Mouse (Mus musculus) gastrocnemius, postnatal 36 days (tissue): ENCODE results near the gene Rgs6. TPM values are rescaled to one million over a fixed set of nuclear protein-coding genes. Genes with fewer than 3 reads are reported as not detected.

Experiments used
- DNase-seq, 2 experiments: peaks; one replicate each; pipeline ENCODE4 v3.0.0; 2022
- intact Hi-C: fragments of 180-260 bp; cut with DNase I; formaldehyde crosslinking; loops from one replicate; pipeline ENCODE4 v1.15.1; 2025
- total RNA-seq, 2 experiments: library from RNA; stranded (reverse); gene quantifications; 2 replicates each; pipeline ENCODE4 v1.2.3; 2021

Gene Rgs6
- total RNA-seq, 2 experiments from 2014 or later, result 0.44 to 0.48 TPM

GRCm38 (mm10) chr12:82946507-82946906, 358.4 kb downstream of the Rgs6 start:
- intact Hi-C loops, result loop anchor here (5.0 kb wide), 1 partner anchor 449 kb away; no protein-coding TSS in a partner anchor
- peak; percentile 70 to 72 for DNase-seq

DNA sequence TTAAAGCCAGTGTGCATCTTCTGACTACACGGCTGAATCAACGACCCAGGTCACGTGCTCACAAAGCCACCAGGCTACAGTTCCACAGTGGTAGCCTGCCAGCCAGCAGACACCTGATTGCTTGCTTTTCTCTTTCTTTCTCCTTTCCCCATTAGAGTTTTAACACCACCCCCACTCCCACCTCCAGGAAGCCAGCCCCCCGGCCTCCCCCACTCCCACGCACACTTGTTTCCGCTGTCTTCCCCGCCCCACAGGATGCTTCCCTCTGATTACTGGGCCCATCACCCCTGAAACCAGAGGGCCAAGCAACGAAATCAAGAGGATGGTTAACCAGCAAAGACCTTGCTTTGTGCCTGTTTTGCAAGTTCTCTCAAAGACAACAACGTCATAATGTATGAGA, 373.0 kb downstream of the Rgs6 start:
- no peak for DNase-seq
- intact Hi-C loops, result no loop called here

DNA sequence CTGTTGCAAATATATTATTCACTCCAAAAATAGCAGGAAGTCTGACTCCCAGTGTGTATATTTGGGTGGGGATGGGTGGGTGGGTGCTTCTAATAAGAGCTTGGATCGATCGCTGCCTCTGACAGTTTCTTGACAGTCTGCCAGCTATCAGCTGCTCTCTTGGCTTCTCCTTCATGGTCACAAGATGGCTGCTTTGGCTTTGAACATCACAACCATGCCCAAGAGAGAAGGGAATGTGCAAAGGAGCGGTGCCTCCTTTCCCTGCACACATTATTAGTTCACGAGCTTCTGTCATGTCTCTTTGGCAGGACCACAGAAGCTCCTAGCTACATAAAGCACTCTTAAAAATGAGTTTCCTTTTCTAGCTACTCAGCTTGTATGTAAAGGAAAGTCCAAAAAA, 373.8 kb downstream of the Rgs6 start:
- DNase-seq, result no peak
- intact Hi-C loops, result no loop called here

DNA sequence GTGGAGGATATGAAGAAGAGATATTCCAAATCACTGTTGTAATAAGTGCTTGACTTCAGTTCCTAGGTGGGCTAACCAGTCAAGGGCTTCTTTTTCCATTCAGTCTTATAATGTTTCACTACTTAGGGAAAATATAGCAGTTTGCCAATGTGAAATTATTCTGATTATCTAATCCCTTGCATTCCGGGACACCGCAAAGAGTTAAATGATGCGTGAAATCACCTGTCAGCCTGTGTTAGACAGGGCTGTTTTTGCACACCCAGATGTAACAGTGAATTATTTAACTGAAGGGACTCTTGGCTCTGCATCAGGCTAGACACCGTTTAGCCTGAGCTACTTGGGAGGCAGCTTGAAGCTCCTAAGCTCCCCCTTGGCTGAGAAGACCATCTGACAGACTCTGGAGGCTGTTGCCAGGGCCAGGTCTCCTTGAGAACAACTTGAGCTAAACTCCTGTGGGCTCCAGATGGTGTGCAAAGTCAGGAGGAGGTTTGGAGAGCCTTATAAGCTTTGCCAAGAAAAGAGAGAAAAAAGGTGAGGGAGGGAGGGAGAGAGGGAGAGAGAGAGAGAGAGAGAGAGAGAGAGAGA, 382.5 kb downstream of the Rgs6 start:
- intact Hi-C loops, result no loop called here
- DNase-seq, result no peak

DNA sequence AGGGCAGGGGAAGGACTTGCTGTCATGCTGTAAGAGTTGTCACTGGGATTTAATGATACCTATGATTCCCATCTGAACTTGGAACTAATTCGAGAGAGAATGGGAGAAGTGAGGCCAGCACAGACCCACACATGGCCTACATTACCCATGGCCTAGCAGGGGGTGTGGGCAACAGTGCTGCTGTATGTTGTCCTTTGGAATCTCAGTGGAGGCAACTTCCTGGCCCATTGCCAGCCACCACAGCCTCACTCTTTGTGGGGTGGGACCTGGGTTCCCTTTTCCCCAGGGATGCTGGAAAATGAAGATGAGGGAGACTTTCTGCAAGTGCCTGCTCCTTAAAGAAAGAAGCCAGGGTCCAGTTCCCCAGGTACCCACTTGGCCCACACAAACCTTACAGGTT, 383.1 kb downstream of the Rgs6 start:
- intact Hi-C loops, result no loop called here
- DNase-seq, result no peak

GRCm38 (mm10) chr12:82972661-82973060, 384.6 kb downstream of the Rgs6 start:
- intact Hi-C loops, result no loop called here
- DNase-seq, result no peak

- intact Hi-C loops, result no loop called here
- DNase-seq, result no peak
Observed at GRCm38 (mm10) chr12:82973771-82974170, 385.7 kb downstream of the Rgs6 start.

- no peak for DNase-seq
- intact Hi-C loops, result no loop called here
Observed at GRCm38 (mm10) chr12:82978275-82978674, 390.2 kb downstream of the Rgs6 start.

GRCm38 (mm10) chr12:82982716-82983115, 394.6 kb downstream of the Rgs6 start:
- intact Hi-C loops, result no loop called here

GRCm38 (mm10) chr12:82985300-82985699, 397.2 kb downstream of the Rgs6 start:
- no peak for DNase-seq
- intact Hi-C loops, result no loop called here

More at GRCm38 (mm10) chr12:82982716-82983115, 394.6 kb downstream of the Rgs6 start:
- DNase-seq, result no peak

DNA sequence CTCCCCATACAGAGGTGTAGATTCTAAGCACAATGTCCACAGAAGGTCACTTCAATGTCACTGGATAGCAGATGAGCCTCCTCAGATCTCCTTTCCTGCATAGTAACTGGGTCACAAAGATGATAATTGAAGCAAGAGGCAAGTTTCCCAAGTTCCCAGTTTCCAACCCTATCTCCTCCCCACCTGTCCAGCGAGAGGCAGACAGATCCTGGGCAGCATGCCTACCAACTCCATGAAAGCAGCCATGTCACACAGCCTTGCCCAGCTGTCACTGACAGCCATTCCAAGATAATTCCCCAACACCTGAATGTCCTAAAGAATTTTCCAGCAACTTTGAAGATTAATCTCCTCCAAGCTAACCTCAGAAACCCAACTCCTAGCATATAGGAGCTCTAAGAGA, 399.6 kb downstream of the Rgs6 start:
- no peak for DNase-seq
- intact Hi-C loops, result no loop called here

GRCm38 (mm10) chr12:82993905-82994304, 405.8 kb downstream of the Rgs6 start:
- DNase-seq, result no peak
- intact Hi-C loops, result no loop called here

GRCm38 (mm10) chr12:82996775-82997174, 408.7 kb downstream of the Rgs6 start:
- DNase-seq, result no peak
- intact Hi-C loops, result no loop called here

GRCm38 (mm10) chr12:82998682-82999332, 410.7 kb downstream of the Rgs6 start:
- intact Hi-C loops, result no loop called here
- DNase-seq, result peak in 1 of 2 experiments; percentile 11

GRCm38 (mm10) chr12:82999333-83000032, 411.4 kb downstream of the Rgs6 start:
- DNase-seq, result no peak

GRCm38 (mm10) chr12:83000033-83000570, 412.0 kb downstream of the Rgs6 start:
- intact Hi-C loops, result no loop called here
- peak; percentile 34 to 38 for DNase-seq

More at GRCm38 (mm10) chr12:82999333-83000032, 411.4 kb downstream of the Rgs6 start:
- intact Hi-C loops, result no loop called here

GRCm38 (mm10) chr12:83000957-83001356, 412.9 kb downstream of the Rgs6 start:
- intact Hi-C loops, result no loop called here
- DNase-seq, result no peak

- intact Hi-C loops, result no loop called here
- no peak for DNase-seq
Observed at GRCm38 (mm10) chr12:83004014-83004682, 416.1 kb downstream of the Rgs6 start.

DNA sequence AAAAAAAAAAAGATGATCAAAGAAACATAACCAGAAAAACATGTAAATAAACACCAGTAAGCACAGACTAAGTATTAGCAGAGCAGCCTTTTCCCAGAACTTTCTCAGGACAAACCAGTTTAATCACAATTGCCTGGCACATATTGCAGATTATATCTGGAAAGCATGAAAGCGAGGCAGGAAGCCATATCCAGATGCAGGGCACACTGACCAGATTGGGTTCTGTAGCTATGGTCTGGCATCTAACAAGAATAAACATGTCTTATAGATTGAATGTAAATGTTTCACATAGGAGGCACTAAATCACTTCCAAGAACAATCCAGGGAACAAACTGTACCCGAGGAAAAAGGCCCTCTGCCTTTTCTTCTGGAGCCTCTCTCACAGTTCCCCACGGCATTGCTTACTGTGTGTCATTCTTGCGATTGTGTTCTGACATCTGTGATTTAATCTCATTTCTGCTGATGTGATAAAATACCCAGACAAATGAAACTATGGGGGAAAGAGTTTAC, 423.0 kb downstream of the Rgs6 start:
- intact Hi-C loops, result no loop called here
- no peak for DNase-seq

DNA sequence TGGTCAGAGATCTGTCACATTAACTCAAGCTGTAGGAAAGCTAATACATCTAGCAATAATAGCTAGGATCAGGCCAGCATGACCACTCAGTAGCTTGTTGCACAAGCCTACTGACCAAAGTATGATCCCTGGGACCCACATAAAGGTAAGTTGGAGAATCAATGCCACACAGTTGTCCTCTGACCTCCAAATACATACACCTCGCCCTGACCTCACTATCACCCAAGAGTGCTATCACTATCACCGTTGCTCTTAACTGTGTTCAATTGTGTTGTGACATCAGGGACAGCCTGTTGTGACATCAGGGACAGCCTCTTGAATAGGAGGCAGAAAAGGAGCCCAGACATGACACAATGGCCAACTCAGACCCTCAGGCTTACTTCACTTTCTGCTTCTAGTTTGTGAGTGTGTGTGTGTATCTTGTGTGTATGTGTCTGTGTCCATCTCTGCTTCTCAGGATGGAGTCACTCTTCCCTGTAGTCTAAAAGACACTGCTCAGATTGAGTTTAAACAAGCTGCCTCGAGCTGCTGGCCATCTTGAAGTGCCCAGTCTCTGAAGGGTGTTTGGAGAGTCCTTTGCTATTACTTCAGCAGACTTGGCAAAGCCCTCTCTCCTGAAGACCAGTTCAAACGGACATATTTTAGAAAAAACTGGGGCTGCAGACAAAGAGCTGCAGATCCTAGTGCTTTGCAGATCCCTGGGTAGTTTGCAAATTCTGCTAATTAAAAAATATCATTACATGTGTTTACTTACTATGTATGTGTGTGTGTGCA, 426.0 kb downstream of the Rgs6 start:
- intact Hi-C loops, result no loop called here
- no peak for DNase-seq
